Mouse (Mus musculus) testis, adult 2 months (tissue): ENCODE results near the gene Foxf1.

Source experiments
- CTCF ChIP-seq: fragments of 200-500 bp; IDR thresholded peaks from 2 replicates; pipeline ENCODE4 v1.5.1; 2012; ENCODE audit warnings: low read depth, mild to moderate bottlenecking, inconsistent platforms, low read length, moderate library complexity; ENCODE audit not compliant: control insufficient read depth, insufficient read depth, insufficient replicate concordance
- POLR2A ChIP-seq: fragments of 200-500 bp; IDR thresholded peaks from 2 replicates; pipeline ENCODE4 v1.6.1; 2012; ENCODE audit warnings: low read depth, mild to moderate bottlenecking, inconsistent platforms, low read length, moderate library complexity; ENCODE audit not compliant: control insufficient read depth

GRCm38 (mm10) chr8:121134102-121134501 is 49.9 kb downstream of the Foxf1 start:
- TF ChIP-seq CTCF (no peak), POLR2A (no peak)
